Mouse (Mus musculus) liver, embryonic 12.5 days (tissue): Measurements from ENCODE around the gene Kctd3. TPM values are rescaled to one million over a fixed set of nuclear protein-coding genes. Genes with fewer than 3 reads are reported as not detected.
"Not testable (repeated sequence)": the region's sequence is repeated elsewhere in the genome, so short reads cannot be mapped to it uniquely, and the experiment has no call there.

Experiments used
- ATAC-seq: fragments of 200-750 bp; cut with Nextera tagmentation; 2 replicates; pipeline ENCODE4 v1.8.0; 2017; ENCODE audit warnings: moderate number of reproducible peaks, mild to moderate bottlenecking, moderate library complexity
- H3K27ac ChIP-seq: fragments of 300-500 bp; sonication (generic); 2 replicates; pipeline ENCODE4 v1.5.1; 2016; ENCODE audit warnings: mild to moderate bottlenecking
- H3K27me3 ChIP-seq: fragments of 300-500 bp; sonication (generic); replicated peaks from 2 replicates; pipeline ENCODE4 v1.6.1; 2016; ENCODE audit warnings: mild to moderate bottlenecking, moderate library complexity
- H3K36me3 ChIP-seq: fragments of 300-500 bp; sonication (generic); 2 replicates; pipeline ENCODE4 v1.6.1; 2016; ENCODE audit warnings: mild to moderate bottlenecking, moderate library complexity
- H3K4me1 ChIP-seq: fragments of 300-500 bp; sonication (generic); 2 replicates; pipeline ENCODE4 v1.6.1; 2016
- H3K4me2 ChIP-seq: fragments of 300-500 bp; sonication (generic); 2 replicates; pipeline ENCODE4 v1.6.1; 2016; ENCODE audit warnings: mild to moderate bottlenecking, moderate library complexity
- H3K4me3 ChIP-seq: fragments of 300-500 bp; sonication (generic); 2 replicates; pipeline ENCODE4 v1.5.1; 2016; ENCODE audit warnings: mild to moderate bottlenecking, moderate library complexity
- H3K9ac ChIP-seq: fragments of 300-500 bp; sonication (generic); 2 replicates; pipeline ENCODE4 v1.6.1; 2016; ENCODE audit warnings: mild to moderate bottlenecking, moderate library complexity
- H3K9me3 ChIP-seq: fragments of 300-500 bp; sonication (generic); replicated peaks from 2 replicates; pipeline ENCODE4 v1.6.1; 2016; ENCODE audit warnings: mild to moderate bottlenecking, moderate library complexity
- WGBS: fragments of 180-500 bp; shearing (Covaris S2); methylation state at CpG from one replicate; pipeline ENCODE4 v1.1.7; 2016; ENCODE audit not compliant: insufficient replicate concordance; 5-methylcytosine and 5-hydroxymethylcytosine counted together
- polyA plus RNA-seq: library from polyadenylated mRNA; unstranded; fragments of >200 nt; fragmentation: Nextera tagmentation; extraction: Ambion mirVana; gene quantifications from 2 replicates; pipeline ENCODE4 v1.2.1, GENCODE M21; 2016

Kctd3 gene
- polyA plus RNA-seq, 1 experiment from 2014 or later = 18.3 TPM

DNA sequence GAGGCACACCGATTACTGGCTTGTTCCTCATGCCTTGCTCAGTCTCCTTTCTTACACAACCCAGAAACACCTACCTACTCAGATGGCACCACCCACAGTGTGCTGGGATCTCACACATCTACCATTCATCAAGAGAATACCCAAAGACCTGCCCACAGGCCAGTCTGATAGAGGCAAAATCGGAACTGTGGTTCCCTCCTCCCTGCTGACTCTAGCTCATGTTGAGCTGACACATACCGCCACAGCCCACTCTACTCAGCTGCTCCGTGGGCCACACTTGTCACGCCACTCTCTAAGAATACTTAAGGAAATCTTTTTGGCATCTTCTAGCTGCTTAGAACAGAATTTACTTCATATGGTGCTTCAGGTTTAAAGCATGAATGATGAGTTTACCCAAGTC is 31.7 kb upstream of the Kctd3 start:
- Histone ChIP-seq H3K4me2 (no peak overlapping the region), H3K36me3 (no peaks in the 10 kb centered on the region), H3K9me3 (no peaks in the 10 kb centered on the region), H3K27ac (no peak overlapping the region), H3K4me3 (no peak overlapping the region), H3K9ac (no peak overlapping the region), H3K4me1 (no peaks in the 10 kb centered on the region), H3K27me3 (no peaks in the 10 kb centered on the region)
- no peak for ATAC-seq
- WGBS = 75% methylated on average over 5 of the region's 5 CpGs

DNA sequence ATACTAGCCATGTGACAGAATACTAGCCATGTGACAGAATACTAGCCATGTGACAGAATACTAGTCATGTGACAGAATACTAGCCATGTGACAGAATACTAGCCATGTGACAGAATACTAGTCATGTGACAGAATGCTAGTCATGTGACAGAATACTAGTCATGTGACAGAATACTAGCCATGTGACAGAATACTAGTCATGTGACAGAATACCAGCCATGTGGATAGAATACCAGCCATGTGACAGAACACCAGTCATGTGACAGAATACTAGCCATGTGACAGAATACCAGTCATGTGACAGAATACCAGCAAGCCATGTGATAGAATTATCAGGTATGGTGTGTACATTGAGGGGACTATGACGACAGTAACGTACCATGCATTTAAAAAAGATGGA is 25.2 kb upstream of the Kctd3 start:
- H3K4me2 ChIP-seq, H3K27me3 ChIP-seq, H3K4me3 ChIP-seq, H3K9ac ChIP-seq, H3K27ac ChIP-seq, ATAC-seq, H3K36me3 ChIP-seq, H3K9me3 ChIP-seq, H3K4me1 ChIP-seq: not testable (repeated sequence)
- WGBS = 71% methylated on average over 2 of the region's 2 CpGs

DNA sequence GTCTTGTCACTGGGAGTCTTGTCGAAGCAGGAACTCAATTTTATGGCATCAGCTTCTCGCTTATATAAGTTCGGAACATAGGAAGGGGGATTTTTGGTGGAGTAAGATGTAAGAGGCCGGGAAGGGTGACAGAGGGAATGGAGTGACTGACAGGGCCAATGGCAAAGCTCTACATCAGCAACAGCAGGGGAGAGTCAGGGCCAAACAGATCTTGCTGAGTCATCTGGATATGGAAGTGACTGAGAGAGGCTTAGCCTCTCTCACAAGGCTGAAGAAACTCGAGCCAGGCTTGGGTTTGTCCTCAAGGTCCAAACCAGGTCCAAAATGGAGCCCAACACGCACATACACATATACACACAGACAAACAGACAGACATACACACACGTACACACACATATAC is 23.3 kb upstream of the Kctd3 start:
- ATAC-seq = no peak

DNA sequence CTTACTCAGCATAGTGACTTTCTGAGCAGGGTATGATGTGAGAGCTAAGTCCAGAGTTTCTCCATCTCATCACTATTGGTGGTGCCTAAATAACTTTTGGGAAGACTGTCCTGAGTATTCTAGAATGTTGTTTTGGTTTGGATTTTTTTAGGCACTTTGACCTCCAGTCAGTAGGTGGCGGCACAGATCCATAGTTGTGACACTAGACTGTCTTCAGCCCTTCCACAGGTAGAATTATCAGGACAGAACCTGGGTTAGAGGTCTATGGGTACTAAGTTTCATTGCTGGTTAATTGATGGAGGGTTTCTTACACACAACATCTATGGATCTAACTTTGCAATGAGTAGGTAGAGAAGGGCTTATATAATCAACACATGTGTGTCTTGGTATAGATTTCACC is 20.6 kb upstream of the Kctd3 start:
- no peak overlapping the region for H3K4me3 ChIP-seq
- no peaks in the 10 kb centered on the region for H3K27me3 ChIP-seq
- H3K4me1 ChIP-seq = no peaks in the 10 kb centered on the region
- no peaks in the 10 kb centered on the region for H3K36me3 ChIP-seq
- 39% methylated on average over 1 of the region's 1 CpGs for WGBS
- H3K27ac ChIP-seq = no peak overlapping the region
- H3K9me3 ChIP-seq = no peaks in the 10 kb centered on the region
- no peak overlapping the region for H3K4me2 ChIP-seq
- no peak overlapping the region for H3K9ac ChIP-seq
- ATAC-seq = no peak

More for the DNA sequence above, 23.3 kb upstream of the Kctd3 start:
- Histone ChIP-seq H3K4me1 (no peaks in the 10 kb centered on the region), H3K9me3 (no peaks in the 10 kb centered on the region), H3K4me2 (no peak overlapping the region), H3K9ac (no peak overlapping the region), H3K4me3 (no peak overlapping the region), H3K36me3 (no peaks in the 10 kb centered on the region), H3K27ac (no peak overlapping the region), H3K27me3 (no peaks in the 10 kb centered on the region)
- 64% methylated on average over 7 of the region's 7 CpGs for WGBS

DNA sequence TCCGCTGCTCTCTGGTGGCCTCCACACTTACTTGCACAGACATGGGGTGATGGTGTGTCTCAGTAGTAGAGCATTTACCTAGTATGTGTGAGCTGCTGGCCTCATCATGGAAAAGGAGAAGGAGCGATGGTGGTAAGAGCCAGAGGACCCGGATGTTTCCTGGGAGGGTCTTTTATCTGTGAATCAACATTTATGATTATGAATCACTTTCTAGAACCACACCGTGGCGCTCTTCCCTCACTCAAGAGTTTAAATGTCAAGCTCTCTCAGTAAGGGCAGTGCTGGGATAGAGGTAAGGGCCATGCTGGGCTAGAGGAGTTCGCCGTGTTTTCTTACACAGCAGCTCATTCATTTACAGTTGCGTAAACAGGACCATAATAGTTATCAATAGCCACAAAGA is 19.2 kb upstream of the Kctd3 start:
- no peak overlapping the region for H3K27ac ChIP-seq
- H3K4me2 ChIP-seq = no peak overlapping the region
- H3K9me3 ChIP-seq = no peaks in the 10 kb centered on the region
- H3K4me3 ChIP-seq = no peak overlapping the region
- H3K27me3 ChIP-seq = no peaks in the 10 kb centered on the region
- H3K4me1 ChIP-seq = no peaks in the 10 kb centered on the region
- no peak overlapping the region for H3K9ac ChIP-seq
- no peak for ATAC-seq
- WGBS = 50% methylated on average over 8 of the region's 8 CpGs
- no peaks in the 10 kb centered on the region for H3K36me3 ChIP-seq

DNA sequence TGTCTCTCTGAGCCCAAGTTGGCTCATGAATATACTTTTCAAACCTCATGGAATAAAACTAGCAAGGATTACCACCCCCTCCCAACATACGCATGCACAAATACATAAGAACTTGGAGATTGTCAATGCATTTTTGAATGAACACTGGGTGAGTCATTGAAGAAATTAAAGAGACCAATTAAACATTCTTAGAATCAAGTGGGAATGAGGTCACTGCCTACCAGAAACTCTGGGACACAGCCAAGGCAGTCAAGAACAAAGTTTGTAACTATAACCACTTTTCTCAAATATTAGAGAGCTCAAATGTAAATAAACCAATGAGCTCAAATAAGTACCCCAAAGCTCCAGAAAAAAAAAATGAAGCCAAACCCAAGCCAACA is 16.1 kb upstream of the Kctd3 start:
- no peak for ATAC-seq
- no peaks in the 10 kb centered on the region for H3K27me3 ChIP-seq
- H3K4me2 ChIP-seq = no peak overlapping the region
- no peaks in the 10 kb centered on the region for H3K9me3 ChIP-seq
- H3K4me1 ChIP-seq = no peaks in the 10 kb centered on the region
- H3K4me3 ChIP-seq = no peak overlapping the region
- H3K36me3 ChIP-seq = no peaks in the 10 kb centered on the region
- H3K9ac ChIP-seq = no peak overlapping the region
- WGBS = 86% methylated on average over 1 of the region's 1 CpGs
- H3K27ac ChIP-seq = no peak overlapping the region

GRCm38 (mm10) chr1:189022925-189023700 is 15.5 kb upstream of the Kctd3 start:
- Histone ChIP-seq H3K4me2 (no peak overlapping the region), H3K9me3 (no peaks in the 10 kb centered on the region), H3K4me3 (no peak overlapping the region), H3K4me1 (no peaks in the 10 kb centered on the region), H3K27ac (no peak overlapping the region), H3K9ac (no peak overlapping the region), H3K36me3 (no peaks in the 10 kb centered on the region), H3K27me3 (no peaks in the 10 kb centered on the region)
- 42% methylated on average over 7 of the region's 7 CpGs for WGBS
- no peak for ATAC-seq

- WGBS = 74% methylated on average over 2 of the region's 2 CpGs
- H3K27me3 ChIP-seq = peaks cover 47% of the 10 kb centered on the region
- H3K4me1 ChIP-seq = peaks cover 7% of the 10 kb centered on the region; the same call in 1 of the 2 replicates
- H3K4me2 ChIP-seq = no peak overlapping the region
- no peak overlapping the region for H3K27ac ChIP-seq
- H3K4me3 ChIP-seq = no peak overlapping the region
- no peaks in the 10 kb centered on the region for H3K9me3 ChIP-seq
- H3K36me3 ChIP-seq = no peaks in the 10 kb centered on the region
- H3K9ac ChIP-seq = no peak overlapping the region
- ATAC-seq = no peak
Measured at GRCm38 (mm10) chr1:189015372-189015771, 7.7 kb upstream of the Kctd3 start.

- H3K4me3 ChIP-seq = no peak overlapping the region
- H3K4me2 ChIP-seq = peak overlapping the region; percentile 27; the same call in 1 of the 2 replicates
- no peak overlapping the region for H3K9ac ChIP-seq
- H3K27ac ChIP-seq = no peak overlapping the region
- H3K9me3 ChIP-seq = no peaks in the 10 kb centered on the region
- H3K4me1 ChIP-seq = peaks cover 7% of the 10 kb centered on the region; the same call in 1 of the 2 replicates
- peaks cover 49% of the 10 kb centered on the region for H3K27me3 ChIP-seq
- ATAC-seq = no peak
- WGBS = 17% methylated on average over 4 of the region's 4 CpGs
- no peaks in the 10 kb centered on the region for H3K36me3 ChIP-seq
Measured at GRCm38 (mm10) chr1:189013587-189013921, 5.9 kb upstream of the Kctd3 start.

GRCm38 (mm10) chr1:189012846-189013586 is 5.4 kb upstream of the Kctd3 start:
- ATAC-seq = no peak
- WGBS = 11% methylated on average over 16 of the region's 16 CpGs
- Histone ChIP-seq H3K9ac (no peak overlapping the region; the same call in 1 of the 2 replicates), H3K4me3 (no peak overlapping the region), H3K27me3 (peaks cover 49% of the 10 kb centered on the region), H3K4me2 (peak overlapping the region; percentile 27), H3K4me1 (peaks cover 9% of the 10 kb centered on the region), H3K36me3 (no peaks in the 10 kb centered on the region), H3K9me3 (no peaks in the 10 kb centered on the region), H3K27ac (no peak overlapping the region)

DNA sequence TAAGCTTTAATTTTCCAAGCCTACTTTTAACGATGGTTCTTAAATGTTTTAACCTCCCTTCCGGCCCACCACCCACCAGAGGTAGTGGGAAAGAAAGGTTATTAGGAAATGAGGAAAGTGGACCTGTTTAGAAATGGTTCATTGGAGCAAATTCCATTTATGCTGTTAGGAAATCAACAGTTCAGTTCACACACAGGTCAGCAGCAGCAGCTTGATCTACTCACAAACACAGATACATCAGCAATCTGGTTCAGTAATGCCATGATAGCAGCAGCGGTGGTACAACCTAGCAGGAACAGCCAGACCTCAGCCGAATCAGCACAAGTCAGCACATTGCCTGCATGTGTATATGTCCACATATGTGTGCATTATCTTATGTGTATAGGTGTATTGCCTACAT is 3.0 kb upstream of the Kctd3 start:
- Histone ChIP-seq H3K4me1 (peaks cover 27% of the 10 kb centered on the region), H3K4me2 (no peak overlapping the region), H3K9ac (no peak overlapping the region), H3K36me3 (peaks cover 1% of the 10 kb centered on the region; the same call in 1 of the 2 replicates), H3K27me3 (peaks cover 45% of the 10 kb centered on the region), H3K9me3 (no peaks in the 10 kb centered on the region), H3K27ac (no peak overlapping the region), H3K4me3 (no peak overlapping the region)
- ATAC-seq = no peak
- WGBS = 82% methylated on average over 4 of the region's 4 CpGs

GRCm38 (mm10) chr1:189007980-189008324 is 311 bp upstream of the Kctd3 start:
- Histone ChIP-seq H3K27ac (no peak overlapping the region), H3K9ac (no peak overlapping the region), H3K4me2 (peak overlapping the region; percentile 91), H3K4me1 (peaks cover 39% of the 10 kb centered on the region), H3K36me3 (peaks cover 13% of the 10 kb centered on the region), H3K4me3 (peak overlapping the region; percentile 100), H3K27me3 (peaks cover 19% of the 10 kb centered on the region), H3K9me3 (no peaks in the 10 kb centered on the region)
- WGBS = 42% methylated on average over 7 of the region's 7 CpGs
- peak; percentile 54; the same call in 1 of the 2 replicates for ATAC-seq
